Mouse (Mus musculus) duodenum, adult 2 months (tissue): ENCODE measurements around the gene Dntt. TPM values are rescaled to one million over a fixed set of nuclear protein-coding genes. Genes with fewer than 3 reads are reported as not detected.

Experiments used
- polyA plus RNA-seq: library from polyadenylated mRNA; depleted of rRNA; stranded (reverse); fragments of >200 nt; gene quantifications from 2 replicates; pipeline ENCODE4 v1.2.3, GENCODE M21; 2012; ENCODE audit warnings: low replicate concordance; rRNA removed

Gene Dntt
- not detected in 2 replicates for polyA plus RNA-seq

DNA sequence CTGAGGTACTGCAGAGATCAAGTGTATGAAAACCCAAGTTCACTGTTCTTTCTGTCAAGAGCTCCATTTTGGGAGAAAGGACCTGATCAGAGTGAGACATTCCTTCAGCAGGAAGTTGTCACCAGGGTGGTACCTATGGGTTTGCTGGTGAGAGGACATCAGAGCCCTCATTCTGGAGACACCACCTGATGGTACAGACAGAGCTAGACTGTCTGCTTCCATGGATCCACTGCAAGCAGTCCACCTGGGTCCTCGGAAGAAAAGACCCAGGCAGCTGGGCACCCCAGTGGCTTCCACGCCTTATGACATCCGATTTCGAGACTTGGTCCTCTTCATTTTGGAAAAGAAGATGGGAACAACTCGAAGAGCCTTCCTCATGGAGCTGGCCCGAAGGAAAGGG is at the start of gene Dntt:
Gene Dntt, plus strand, starts transcription at position 57 of the 400 bp plus-strand sequence.

DNA sequence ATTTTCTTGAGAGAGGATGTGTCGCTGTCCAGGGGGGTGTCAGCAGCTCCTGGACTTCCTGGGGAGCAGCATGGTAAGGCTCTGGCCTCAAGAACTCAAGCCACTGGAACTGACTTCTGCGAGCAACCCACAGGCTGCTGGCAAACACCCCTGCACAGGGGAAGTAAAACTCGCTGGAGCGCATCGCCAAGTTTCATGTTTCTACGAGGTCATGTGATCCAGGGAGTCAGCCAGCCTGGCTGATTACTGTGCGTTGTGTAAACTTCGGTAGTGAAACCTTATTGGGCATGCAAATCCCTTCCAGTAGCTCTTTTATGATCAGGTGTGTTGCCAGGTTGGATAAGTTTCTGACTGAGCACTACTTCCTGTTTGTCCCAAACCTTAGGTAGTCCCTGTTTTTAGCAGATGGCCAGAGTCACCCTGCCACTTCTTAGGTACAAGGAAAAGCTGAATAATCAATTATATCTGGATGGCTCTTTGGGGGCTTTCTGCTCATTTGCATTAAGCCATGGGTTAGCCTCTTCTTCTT is 35.0 kb upstream of the Dntt start, which contains the start of gene Blnk:
Gene Blnk, minus strand, starts transcription at position 479 of the 529 bp plus-strand sequence.

DNA sequence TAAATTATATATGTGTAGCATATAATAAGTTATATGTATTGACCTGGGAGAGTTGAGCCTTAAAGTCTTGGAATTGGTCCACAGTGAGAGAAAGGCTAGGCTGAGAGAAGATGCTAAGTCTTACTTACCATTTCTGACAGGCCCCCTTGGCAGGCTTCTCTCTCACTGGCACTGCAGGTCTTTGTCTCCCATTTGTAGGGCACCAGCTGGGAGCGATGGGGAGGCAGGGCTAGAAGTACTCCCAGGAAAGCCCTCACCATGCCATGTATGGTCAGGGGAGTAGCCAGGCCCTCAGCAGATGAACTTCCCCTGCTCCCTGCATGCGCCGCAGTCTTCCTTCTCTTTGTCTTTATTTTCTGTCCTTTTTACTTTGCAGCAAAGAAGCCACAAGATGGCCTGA is 47.8 kb downstream of the Dntt start, which contains the start of gene Opalin:
Gene Opalin, minus strand, starts transcription at position 208 of the 400 bp plus-strand sequence.

Other genes with a start within 250 kb of the Dntt start
- gene Ccnj, start 198.0 kb upstream of the Dntt start, polyA plus RNA-seq = 2.4 and 4.9 TPM in 2 replicates
- gene Zfp518a, start 134.6 kb upstream of the Dntt start, polyA plus RNA-seq = 0.08 and 0.13 TPM in 2 replicates
- 9.4 and 14.0 TPM in 2 replicates for gene Blnk, start 34.7 kb upstream of the Dntt start, polyA plus RNA-seq
- not detected in 2 replicates for gene Opalin, start 47.8 kb downstream of the Dntt start, polyA plus RNA-seq
- 0.15 TPM in 1 of 2 replicates, not detected in the other for gene Tll2, start 177.6 kb downstream of the Dntt start, polyA plus RNA-seq
- 22.2 and 33.3 TPM in 2 replicates for gene Tm9sf3, start 234.7 kb downstream of the Dntt start, polyA plus RNA-seq